Comparison of ENCODE assay signal across 29 mouse cellular contexts in the genomic region with DNA sequence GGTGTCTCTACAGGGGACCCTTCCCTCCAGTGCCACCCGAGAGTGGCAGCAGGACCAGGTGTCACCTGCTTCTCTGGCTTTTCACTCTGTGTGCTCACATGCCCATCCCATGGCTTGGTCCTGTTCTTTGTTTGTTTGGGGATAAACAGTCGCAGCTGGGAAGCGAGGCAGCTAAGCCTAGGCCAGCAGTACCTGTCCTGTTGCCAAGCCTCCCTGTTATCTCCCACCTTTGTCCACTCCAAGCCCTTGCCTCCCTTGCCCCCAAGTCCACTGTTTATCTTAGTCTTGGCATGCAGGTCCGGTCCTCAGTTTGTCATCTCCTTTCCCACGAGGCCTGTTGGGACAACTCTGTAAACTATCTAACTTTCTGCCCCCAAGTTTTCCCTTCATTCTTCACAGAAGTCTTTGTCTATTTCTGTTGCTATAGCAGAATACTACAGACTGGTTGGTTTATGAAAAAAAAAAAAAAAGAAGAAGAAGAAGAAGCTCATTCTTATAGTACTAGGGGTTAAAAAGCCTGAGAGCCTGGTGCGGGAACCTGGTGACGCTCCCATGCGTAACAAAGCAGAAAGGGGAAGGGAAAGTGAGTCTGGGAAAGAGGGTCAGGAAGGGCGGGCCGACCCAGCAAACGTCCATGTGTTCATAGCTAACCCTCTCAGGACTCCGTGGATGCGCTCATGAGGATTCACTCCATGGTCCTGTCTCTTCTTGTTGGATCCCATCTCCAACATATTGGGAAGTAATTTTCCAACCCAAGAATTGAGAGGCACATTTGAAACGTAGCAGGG. TPM values are rescaled to one million over a fixed set of nuclear protein-coding genes. Genes with fewer than 3 reads are reported as not detected.
DNase-seq lines count a peak whose midpoint lies in the region; ATAC-seq and TF ChIP-seq lines count a peak whose summit lies in the region.
"Had no signal": no experiment of that assay in that cellular context is flagged by ENCODE, and none has a peak within 500 bp of the region (broad histone marks: within the 10 kb centered on the region; RNA-seq: fewer than 3 reads in every experiment).

No protein-coding gene starts in this region.

- peak; percentile 35 for DNase-seq in forebrain, embryonic 11.5 days (ENCODE audit: low spot score)
- DNase-seq in liver, postnatal 0 days = no peak
- DNase-seq in naive thymus-derived CD4-positive, alpha-beta T cell, adult 2 months (ENCODE audit: low read depth) = peak; percentile 7
- DNase-seq in adrenal gland, adult (ENCODE audit: inconsistent age in 2 of 2, low spot score in 1 of 2) = no peak
- no peak for DNase-seq in layer of hippocampus, postnatal 14 days (ENCODE audit: low spot score in 2 of 2)
- DNase-seq: adrenal gland, postnatal 10 days; cerebellum, adult 9-11 months; gastrocnemius, postnatal 10 days; heart, postnatal 36 days; kidney, adult 2 months; layer of hippocampus, adult 9-11 months; left cerebral cortex, postnatal 4 days; lung, postnatal 10 days; spleen, adult 18-20 months had no signal

- 73% methylated on average over 14 of the region's 14 CpGs for WGBS in forebrain, embryonic 11.5 days
- 77% methylated on average over 14 of the region's 14 CpGs for WGBS in forebrain, embryonic 13.5 days
- WGBS in liver, postnatal 0 days (ENCODE audit: insufficient replicate concordance) = 52% methylated on average over 14 of the region's 14 CpGs
- 48% methylated on average over 14 of the region's 14 CpGs for WGBS in liver, embryonic 12.5 days (ENCODE audit: insufficient replicate concordance)

- H3K27me3 ChIP-seq in forebrain, embryonic 11.5 days (ENCODE audit: control insufficient read depth, insufficient read depth, low read length) = no peaks in the 10 kb centered on the region
- H3K27me3 ChIP-seq in forebrain, embryonic 13.5 days = no peaks in the 10 kb centered on the region
- H3K27me3 ChIP-seq in liver, postnatal 0 days (ENCODE audit: insufficient read depth, low read length) = no peaks in the 10 kb centered on the region
- peaks cover 11% of the 10 kb centered on the region; the same call in 1 of the 2 replicates for H3K27me3 ChIP-seq in liver, embryonic 12.5 days (replicated peaks)
- H3K27me3 ChIP-seq: embryonic facial prominence, embryonic 12.5 days; hindbrain, embryonic 15.5 days; limb, embryonic 15.5 days had no signal

- no peak overlapping the region for H3K4me2 ChIP-seq in forebrain, embryonic 11.5 days (ENCODE audit: low read depth, low read length, severe bottlenecking)
- H3K4me2 ChIP-seq in forebrain, embryonic 13.5 days = no peak overlapping the region
- 0 out of 2 replicates have a peak overlapping the region, but pooled peaks have one; percentile 35 for H3K4me2 ChIP-seq in liver, postnatal 0 days (ENCODE audit: low read depth, low read length)
- no peak overlapping the region for H3K4me2 ChIP-seq in liver, embryonic 12.5 days
- H3K4me2 ChIP-seq: embryonic facial prominence, embryonic 12.5 days; hindbrain, embryonic 15.5 days; limb, embryonic 15.5 days had no signal

- TF ChIP-seq EP300 in liver, postnatal 0 days (IDR thresholded peaks at IDR 0.05; ENCODE audit: low read depth) = no peak

- H3K9ac ChIP-seq in forebrain, embryonic 11.5 days (ENCODE audit: low read length) = no peak overlapping the region
- H3K9ac ChIP-seq in forebrain, embryonic 13.5 days = no peak overlapping the region
- H3K9ac ChIP-seq in liver, postnatal 0 days (replicated peaks) = no peak overlapping the region
- no peak overlapping the region for H3K9ac ChIP-seq in liver, embryonic 12.5 days
- H3K9ac ChIP-seq: embryonic facial prominence, embryonic 12.5 days; hindbrain, embryonic 15.5 days; limb, embryonic 15.5 days had no signal

- no peaks in the 10 kb centered on the region for H3K36me3 ChIP-seq in forebrain, embryonic 11.5 days (ENCODE audit: control insufficient read depth, insufficient read depth, low read length)
- no peaks in the 10 kb centered on the region for H3K36me3 ChIP-seq in forebrain, embryonic 13.5 days (ENCODE audit: poor library complexity, severe bottlenecking)
- H3K36me3 ChIP-seq in liver, postnatal 0 days (replicated peaks; ENCODE audit: insufficient read depth, low read length) = no peaks in the 10 kb centered on the region
- no peaks in the 10 kb centered on the region for H3K36me3 ChIP-seq in liver, embryonic 12.5 days
- H3K36me3 ChIP-seq: embryonic facial prominence, embryonic 12.5 days; hindbrain, embryonic 15.5 days; limb, embryonic 15.5 days had no signal

- no peak overlapping the region for H3K4me3 ChIP-seq in forebrain, embryonic 11.5 days (ENCODE audit: low read depth, low read length)
- no peak overlapping the region for H3K4me3 ChIP-seq in forebrain, embryonic 13.5 days
- no peak overlapping the region for H3K4me3 ChIP-seq in liver, postnatal 0 days (ENCODE audit: low read depth, low read length)
- H3K4me3 ChIP-seq in liver, embryonic 12.5 days = no peak overlapping the region
- H3K4me3 ChIP-seq: embryonic facial prominence, embryonic 12.5 days; hindbrain, embryonic 15.5 days; left cerebral cortex, adult 2 months; limb, embryonic 15.5 days had no signal

- no peak for ATAC-seq in forebrain, embryonic 11.5 days (replicated peaks; ENCODE audit: low FRiP score)
- no peak for ATAC-seq in forebrain, embryonic 13.5 days
- ATAC-seq in liver, postnatal 0 days = no peak; the same call in 1 of the 2 replicates
- no peak for ATAC-seq in liver, embryonic 12.5 days
- peak; percentile 76 for ATAC-seq in granulocyte monocyte progenitor cell, adult 5-6 weeks (replicated peaks; ENCODE audit: poor library complexity, severe bottlenecking)
- ATAC-seq: activated CD4-positive, CD25-positive, alpha-beta regulatory T cell, adult 4 months; forebrain, embryonic 14.5 days; midbrain, embryonic 16.5 days had no signal

- TF ChIP-seq CTCF in liver, postnatal 0 days (IDR thresholded peaks at IDR 0.05; ENCODE audit: low read depth) = no peak

- H3K27ac ChIP-seq in forebrain, embryonic 11.5 days (ENCODE audit: low read depth, low read length) = no peak overlapping the region
- no peak overlapping the region for H3K27ac ChIP-seq in forebrain, embryonic 13.5 days
- peak overlapping the region; percentile 51; the same call in 1 of the 2 replicates for H3K27ac ChIP-seq in liver, postnatal 0 days (ENCODE audit: low read depth)
- no peak overlapping the region for H3K27ac ChIP-seq in liver, embryonic 12.5 days
- H3K27ac ChIP-seq: embryonic facial prominence, embryonic 12.5 days; hindbrain, embryonic 15.5 days; kidney, postnatal 0 days; left cerebral cortex, adult 2 months; limb, embryonic 15.5 days had no signal

- no peaks in the 10 kb centered on the region for H3K4me1 ChIP-seq in forebrain, embryonic 11.5 days (replicated peaks; ENCODE audit: control insufficient read depth, insufficient read depth, low read length)
- peaks cover 5% of the 10 kb centered on the region for H3K4me1 ChIP-seq in forebrain, embryonic 13.5 days
- peaks cover 6% of the 10 kb centered on the region for H3K4me1 ChIP-seq in liver, postnatal 0 days (ENCODE audit: insufficient read depth)
- peaks cover 9% of the 10 kb centered on the region; the same call in 1 of the 2 replicates for H3K4me1 ChIP-seq in liver, embryonic 12.5 days

- H3K9me3 ChIP-seq in forebrain, embryonic 11.5 days (ENCODE audit: control insufficient read depth, low read length) = no peaks in the 10 kb centered on the region
- no peaks in the 10 kb centered on the region for H3K9me3 ChIP-seq in forebrain, embryonic 13.5 days (replicated peaks)
- no peaks in the 10 kb centered on the region for H3K9me3 ChIP-seq in liver, postnatal 0 days (ENCODE audit: low read length)
- H3K9me3 ChIP-seq in liver, embryonic 12.5 days (replicated peaks) = no peaks in the 10 kb centered on the region
- H3K9me3 ChIP-seq: embryonic facial prominence, embryonic 12.5 days; hindbrain, embryonic 15.5 days; limb, embryonic 15.5 days had no signal

RNA-seq across cellular contexts. Expression of a gene that starts 12.8 kb away (rescaled TPM):
- polyA plus RNA-seq in forebrain, embryonic 11.5 days (2014; fragmentation: Nextera tagmentation; extraction: Ambion mirVana) = 0.21 and 0.28 TPM in 2 replicates
- 0.13 and 0.26 TPM in 2 replicates for polyA plus RNA-seq in forebrain, embryonic 13.5 days (2015; fragmentation: Nextera tagmentation; extraction: Ambion mirVana)
- 0.76 and 1.1 TPM in 2 replicates for polyA plus RNA-seq in liver, postnatal 0 days (2015; fragmentation: Nextera tagmentation; extraction: Ambion mirVana)
- polyA plus RNA-seq in liver, embryonic 12.5 days (2016; fragmentation: Nextera tagmentation; extraction: Ambion mirVana) = 0.23 and 0.50 TPM in 2 replicates
- 16.2 and 18.9 TPM in 2 replicates for total RNA-seq in granulocyte monocyte progenitor cell, adult 5-6 weeks (2014; fragmentation: Nextera tagmentation)
- 1.4 and 1.8 TPM in 2 replicates for total RNA-seq in granulocyte monocyte progenitor cell, adult 5-6 weeks (2017)
- 1 to 10 TPM; 2.8 to 4.1 TPM for total RNA-seq in layer of hippocampus, postnatal 14 days (2021)
- polyA plus RNA-seq: activated CD4-positive, CD25-positive, alpha-beta regulatory T cell, adult 4 months had no signal

RNA-seq across cellular contexts. Expression of a gene that starts 15.9 kb away (rescaled TPM):
- polyA plus RNA-seq in forebrain, embryonic 11.5 days (2014; fragmentation: Nextera tagmentation; extraction: Ambion mirVana) = 24.0 and 25.9 TPM in 2 replicates
- polyA plus RNA-seq in forebrain, embryonic 13.5 days (2015; fragmentation: Nextera tagmentation; extraction: Ambion mirVana) = 12.8 and 13.8 TPM in 2 replicates
- 40.5 and 41.1 TPM in 2 replicates for polyA plus RNA-seq in liver, postnatal 0 days (2015; fragmentation: Nextera tagmentation; extraction: Ambion mirVana)
- polyA plus RNA-seq in liver, embryonic 12.5 days (2016; fragmentation: Nextera tagmentation; extraction: Ambion mirVana) = 23.0 and 23.4 TPM in 2 replicates
- total RNA-seq in granulocyte monocyte progenitor cell, adult 5-6 weeks (2014; fragmentation: Nextera tagmentation) = 89.1 and 104 TPM in 2 replicates
- total RNA-seq in granulocyte monocyte progenitor cell, adult 5-6 weeks (2017) = 54.4 and 88.8 TPM in 2 replicates
- total RNA-seq in layer of hippocampus, postnatal 14 days (2021) = 10 to 100 TPM; 12.8 to 15.2 TPM

RNA-seq across cellular contexts. Expression of a gene that starts 19.6 kb away (rescaled TPM):
- 15.6 and 16.6 TPM in 2 replicates for polyA plus RNA-seq in forebrain, embryonic 11.5 days (2014; fragmentation: Nextera tagmentation; extraction: Ambion mirVana)
- 10.2 and 12.3 TPM in 2 replicates for polyA plus RNA-seq in forebrain, embryonic 13.5 days (2015; fragmentation: Nextera tagmentation; extraction: Ambion mirVana)
- 31.8 TPM in 2 replicates for polyA plus RNA-seq in liver, postnatal 0 days (2015; fragmentation: Nextera tagmentation; extraction: Ambion mirVana)
- 19.2 and 22.9 TPM in 2 replicates for polyA plus RNA-seq in liver, embryonic 12.5 days (2016; fragmentation: Nextera tagmentation; extraction: Ambion mirVana)
- total RNA-seq in granulocyte monocyte progenitor cell, adult 5-6 weeks (2014; fragmentation: Nextera tagmentation) = 36.4 and 50.3 TPM in 2 replicates
- total RNA-seq in granulocyte monocyte progenitor cell, adult 5-6 weeks (2017) = 29.9 and 36.3 TPM in 2 replicates
- 10 to 100 TPM in 1 of 2 experiments, 1 to 10 TPM in 1; 9.8 to 13.3 TPM for total RNA-seq in layer of hippocampus, postnatal 14 days (2021)
- polyA plus RNA-seq: activated CD4-positive, CD25-positive, alpha-beta regulatory T cell, adult 4 months had no signal

RNA-seq across cellular contexts. Expression of a gene that starts 47.3 kb away (rescaled TPM):
- polyA plus RNA-seq in forebrain, embryonic 11.5 days (2014; fragmentation: Nextera tagmentation; extraction: Ambion mirVana) = 0.12 and 0.19 TPM in 2 replicates
- 0.08 and 0.09 TPM in 2 replicates for polyA plus RNA-seq in forebrain, embryonic 13.5 days (2015; fragmentation: Nextera tagmentation; extraction: Ambion mirVana)
- 1.1 and 1.2 TPM in 2 replicates for polyA plus RNA-seq in liver, postnatal 0 days (2015; fragmentation: Nextera tagmentation; extraction: Ambion mirVana)
- 0.37 and 0.39 TPM in 2 replicates for polyA plus RNA-seq in liver, embryonic 12.5 days (2016; fragmentation: Nextera tagmentation; extraction: Ambion mirVana)
- not detected in 2 replicates for total RNA-seq in granulocyte monocyte progenitor cell, adult 5-6 weeks (2014; fragmentation: Nextera tagmentation)
- not detected in 2 replicates for total RNA-seq in granulocyte monocyte progenitor cell, adult 5-6 weeks (2017)
- not detected for total RNA-seq in layer of hippocampus, postnatal 14 days (2021)
- total RNA-seq: heart, adult 18-20 months; heart, postnatal 36 days; left cerebral cortex, postnatal 4 days had no signal
- polyA plus RNA-seq: activated CD4-positive, CD25-positive, alpha-beta regulatory T cell, adult 4 months; forebrain, embryonic 14.5 days had no signal

RNA-seq across cellular contexts. Expression of a gene that starts 47.5 kb away (rescaled TPM):
- not detected in 2 replicates for polyA plus RNA-seq in forebrain, embryonic 11.5 days (2014; fragmentation: Nextera tagmentation; extraction: Ambion mirVana)
- not detected in 2 replicates for polyA plus RNA-seq in forebrain, embryonic 13.5 days (2015; fragmentation: Nextera tagmentation; extraction: Ambion mirVana)
- not detected in 2 replicates for polyA plus RNA-seq in liver, postnatal 0 days (2015; fragmentation: Nextera tagmentation; extraction: Ambion mirVana)
- not detected in 2 replicates for polyA plus RNA-seq in liver, embryonic 12.5 days (2016; fragmentation: Nextera tagmentation; extraction: Ambion mirVana)
- not detected in 2 replicates for total RNA-seq in granulocyte monocyte progenitor cell, adult 5-6 weeks (2014; fragmentation: Nextera tagmentation)
- total RNA-seq in granulocyte monocyte progenitor cell, adult 5-6 weeks (2017) = not detected in 2 replicates
- not detected for total RNA-seq in layer of hippocampus, postnatal 14 days (2021)
- total RNA-seq: adrenal gland, postnatal 10 days; gastrocnemius, postnatal 10 days; heart, adult 18-20 months; heart, postnatal 36 days; left cerebral cortex, adult 2 months; left cerebral cortex, postnatal 4 days had no signal
- polyA plus RNA-seq: brain, embryonic 14.5 days; frontal cortex, adult 2 months; heart, embryonic 14.5 days; hindbrain, embryonic 15.5 days; limb, embryonic 15.5 days; midbrain, embryonic 16.5 days had no signal

Comparison
In these comparisons a context has a peak if more than half of its experiments do, and no peak if none do; other contexts are left out.
1. DNase-seq: peak in forebrain, embryonic 11.5 days (single experiment) and naive thymus-derived CD4-positive, alpha-beta T cell, adult 2 months (single experiment); none in liver, postnatal 0 days (single experiment), adrenal gland, adult (0 of 2) and layer of hippocampus, postnatal 14 days (0 of 2).